ENCODE assay signal across 13 mouse cellular contexts in the genomic region with DNA sequence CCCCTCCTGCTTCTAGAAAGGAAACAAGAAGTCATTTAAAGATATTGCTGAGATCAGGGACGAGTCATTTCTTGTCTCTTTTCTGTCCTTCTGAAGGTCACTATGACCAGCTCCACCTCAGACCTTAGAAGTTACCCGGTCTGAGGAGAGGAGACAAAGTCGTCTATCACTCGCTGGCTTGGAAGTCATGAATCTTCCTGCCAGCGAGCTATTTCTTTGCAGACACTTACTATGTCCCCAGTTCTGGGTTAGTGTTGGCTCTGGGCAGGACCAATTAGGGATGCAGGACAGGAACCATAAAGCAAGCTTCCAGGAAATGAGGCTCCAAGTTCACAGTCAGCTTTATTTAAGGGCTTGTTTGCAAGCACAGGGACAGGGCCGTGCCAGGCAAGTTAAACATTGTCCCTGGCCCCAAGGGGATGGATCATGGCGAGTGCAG. TPM values are rescaled to one million over a fixed set of nuclear protein-coding genes. Genes with fewer than 3 reads are reported as not detected.
DNase-seq lines count a peak whose midpoint lies in the region; ATAC-seq and TF ChIP-seq lines count a peak whose summit lies in the region.
"Had no signal": no experiment of that assay in that cellular context is flagged by ENCODE, and none has a peak within 500 bp of the region (broad histone marks: within the 10 kb centered on the region; RNA-seq: fewer than 3 reads in every experiment).

No protein-coding gene starts in this region.

- no peaks in the 10 kb centered on the region for H3K27me3 ChIP-seq in hindbrain, postnatal 0 days (ENCODE audit: insufficient read depth, low read length)
- H3K27me3 ChIP-seq in hindbrain, embryonic 12.5 days = no peaks in the 10 kb centered on the region
- H3K27me3 ChIP-seq: neural tube, embryonic 15.5 days had no signal

- TF ChIP-seq CTCF in hindbrain, postnatal 0 days (IDR thresholded peaks at IDR 0.05; ENCODE audit: low read depth) = no peak
- no peak for TF ChIP-seq CTCF in bone marrow macrophage, adult 2 months (IDR thresholded peaks at IDR 0.05; ENCODE audit: low read depth, low read length)

- H3K9ac ChIP-seq in hindbrain, postnatal 0 days (replicated peaks; ENCODE audit: low read length) = no peak overlapping the region
- no peak overlapping the region for H3K9ac ChIP-seq in hindbrain, embryonic 12.5 days
- H3K9ac ChIP-seq: lung, embryonic 14.5 days; neural tube, embryonic 15.5 days had no signal

- H3K4me2 ChIP-seq in hindbrain, postnatal 0 days (ENCODE audit: low read depth, low read length) = no peak overlapping the region
- H3K4me2 ChIP-seq in hindbrain, embryonic 12.5 days (replicated peaks) = no peak overlapping the region
- H3K4me2 ChIP-seq: lung, embryonic 14.5 days; neural tube, embryonic 15.5 days had no signal

- DNase-seq in frontal cortex, postnatal 36 days (ENCODE audit: low spot score in 2 of 2) = no peak
- DNase-seq in hindbrain, postnatal 0 days (ENCODE audit: low spot score) = peak; percentile 41
- DNase-seq in kidney, postnatal 36 days = peak; percentile 62 to 69
- DNase-seq in right cerebral cortex, postnatal 10 days (ENCODE audit: low spot score in 2 of 2) = no peak
- DNase-seq in layer of hippocampus, adult 11-12 months (ENCODE audit: low spot score) = no peak
- DNase-seq: lung, embryonic 14.5 days; midbrain, embryonic 14.5 days had no signal

- H3K4me3 ChIP-seq in hindbrain, postnatal 0 days (ENCODE audit: low read length) = no peak overlapping the region
- no peak overlapping the region for H3K4me3 ChIP-seq in hindbrain, embryonic 12.5 days
- H3K4me3 ChIP-seq in bone marrow macrophage, adult 2 months (ENCODE audit: insufficient read depth, low read length) = no peak overlapping the region
- H3K4me3 ChIP-seq: erythroblast, embryonic 14.5 days; neural tube, embryonic 15.5 days had no signal

- H3K9me3 ChIP-seq in hindbrain, postnatal 0 days (ENCODE audit: low read length) = no peaks in the 10 kb centered on the region
- H3K9me3 ChIP-seq in hindbrain, embryonic 12.5 days (replicated peaks) = no peaks in the 10 kb centered on the region
- H3K9me3 ChIP-seq: neural tube, embryonic 15.5 days had no signal

- TF ChIP-seq POLR2A in bone marrow macrophage, adult 2 months (IDR thresholded peaks at IDR 0.05; ENCODE audit: borderline replicate concordance, low read depth, low read length) = no peak

- peak overlapping the region; percentile 45; the same call in 1 of the 2 replicates for H3K27ac ChIP-seq in hindbrain, postnatal 0 days
- H3K27ac ChIP-seq in hindbrain, embryonic 12.5 days = no peak overlapping the region
- peak overlapping the region; percentile 60 for H3K27ac ChIP-seq in bone marrow macrophage, adult 2 months (ENCODE audit: insufficient read depth, low read depth, low read length)
- H3K27ac ChIP-seq: neural tube, embryonic 15.5 days had no signal

- 0 out of 2 replicates have a peak, but pooled peaks cover 8% of the 10 kb centered on the region for H3K4me1 ChIP-seq in hindbrain, postnatal 0 days (ENCODE audit: insufficient read depth, low read length)
- no peaks in the 10 kb centered on the region for H3K4me1 ChIP-seq in hindbrain, embryonic 12.5 days
- H3K4me1 ChIP-seq in bone marrow macrophage, adult 2 months (ENCODE audit: control insufficient read depth, insufficient read depth, low read length) = peaks cover 55% of the 10 kb centered on the region

- 68% methylated on average over 7 of the region's 7 CpGs for WGBS in hindbrain, postnatal 0 days
- 75% methylated on average over 7 of the region's 7 CpGs for WGBS in hindbrain, embryonic 12.5 days

- H3K36me3 ChIP-seq in hindbrain, postnatal 0 days (ENCODE audit: insufficient read depth, low read length) = no peaks in the 10 kb centered on the region
- no peaks in the 10 kb centered on the region for H3K36me3 ChIP-seq in hindbrain, embryonic 12.5 days
- H3K36me3 ChIP-seq: neural tube, embryonic 15.5 days had no signal

- ATAC-seq in frontal cortex, adult (ENCODE audit: low TSS enrichment) = peak; percentile 26; the same call in 1 of the 2 replicates
- no peak for ATAC-seq in hindbrain, postnatal 0 days
- ATAC-seq in hindbrain, embryonic 12.5 days (ENCODE audit: low FRiP score) = no peak
- ATAC-seq: inflammation-experienced regulatory T-cells, adult 6 months had no signal

RNA-seq across cellular contexts. Expression of a gene that starts 27.6 kb away (rescaled TPM):
- 16.9 and 19.0 TPM in 2 replicates for total RNA-seq in hindbrain, postnatal 0 days (2014; rRNA removed)
- 4.1 and 4.8 TPM in 2 replicates for polyA plus RNA-seq in hindbrain, postnatal 0 days (2015; fragmentation: Nextera tagmentation; extraction: Ambion mirVana)
- 7.7 and 8.3 TPM in 2 replicates for polyA plus RNA-seq in hindbrain, embryonic 12.5 days (2016; fragmentation: Nextera tagmentation; extraction: Ambion mirVana)
- 24.4 and 28.6 TPM in 2 replicates for polyA plus RNA-seq in bone marrow macrophage, adult 2 months (2012; ENCODE audit: insufficient read depth, insufficient read length, missing spikeins)

Comparison
In these comparisons a context has a peak if more than half of its experiments do, and no peak if none do; other contexts are left out.
1. DNase-seq: peak in hindbrain, postnatal 0 days (single experiment) and kidney, postnatal 36 days (2 of 2); none in frontal cortex, postnatal 36 days (0 of 2), right cerebral cortex, postnatal 10 days (0 of 2) and layer of hippocampus, adult 11-12 months (single experiment).